Mouse (Mus musculus) layer of hippocampus, postnatal 36 days (tissue): ENCODE measurements around the gene Olfr933. TPM values are rescaled to one million over a fixed set of nuclear protein-coding genes. Genes with fewer than 3 reads are reported as not detected.
A peak's percentile ranks its signal among the peaks of the same experiment; 100 is the strongest.

Source experiments
- DNase-seq, 2 experiments: peaks; one replicate each; pipeline ENCODE4 v3.0.0; 2022
- total RNA-seq, 2 experiments: library from RNA; stranded (reverse); gene quantifications; 2 replicates each; pipeline ENCODE4 v1.2.3; 2021

Olfr933 gene
- total RNA-seq = under 1 TPM in 1 of 2 experiments, not detected in 1; 0.13 TPM

- no peak for DNase-seq
Observed at GRCm38 (mm10) chr9:38972013-38972412, at the start of gene Olfr933. TSS of gene Olfr933 (plus strand) at chr9:38972313.

- DNase-seq = no peak
Observed at GRCm38 (mm10) chr9:38929509-38929908, 42.6 kb upstream of the Olfr933 start, which contains the start of gene Olfr930. TSS of gene Olfr930 (plus strand) at chr9:38929809.

- peak; percentile 11 to 19 for DNase-seq
Observed at GRCm38 (mm10) chr9:38953401-38954123, 18.6 kb upstream of the Olfr933 start.

- DNase-seq = no peak
Observed at GRCm38 (mm10) chr9:38954124-38954416, 18.0 kb upstream of the Olfr933 start.

- no peak for DNase-seq
Observed at GRCm38 (mm10) chr9:38988215-38988614, 16.1 kb downstream of the Olfr933 start, which contains the start of gene Olfr934. TSS of gene Olfr934 (minus strand) at chr9:38988315.

GRCm38 (mm10) chr9:38999583-38999982 is 27.5 kb downstream of the Olfr933 start, which contains the start of gene Olfr935:
TSS of gene Olfr935 (minus strand) at chr9:38999683.
- no peak for DNase-seq

GRCm38 (mm10) chr9:39023277-39023676 is 51.2 kb downstream of the Olfr933 start, which contains the start of gene Olfr146:
TSS of gene Olfr146 (minus strand) at chr9:39023377.
- no peak for DNase-seq

Other genes starting within 250 kb of the Olfr933 start
- under 1 TPM in 1 of 2 experiments, not detected in 1; 0.07 TPM for gene Olfr920, start 220.0 kb upstream of the Olfr933 start, total RNA-seq
- not detected for gene Olfr921, start 199.2 kb upstream of the Olfr933 start, total RNA-seq
- not detected for gene Olfr922, start 157.7 kb upstream of the Olfr933 start, total RNA-seq
- gene Olfr923, start 145.8 kb upstream of the Olfr933 start, total RNA-seq = not detected
- gene Olfr924, start 127.9 kb upstream of the Olfr933 start, total RNA-seq = not detected
- gene Olfr26, start 117.3 kb upstream of the Olfr933 start, total RNA-seq = not detected
- gene Olfr926, start 95.2 kb upstream of the Olfr933 start, total RNA-seq = not detected
- not detected for gene Olfr930, start 42.5 kb upstream of the Olfr933 start, total RNA-seq
- gene Olfr934, start 16.0 kb downstream of the Olfr933 start, total RNA-seq = not detected
- not detected for gene Olfr935, start 27.4 kb downstream of the Olfr933 start, total RNA-seq
- not detected for gene Olfr146, start 51.1 kb downstream of the Olfr933 start, total RNA-seq
- gene Olfr937, start 92.6 kb downstream of the Olfr933 start, total RNA-seq = not detected
- gene Olfr938, start 106.6 kb downstream of the Olfr933 start, total RNA-seq = not detected
- gene Olfr27, start 155.8 kb downstream of the Olfr933 start, total RNA-seq = not detected
- gene Olfr943, start 194.0 kb downstream of the Olfr933 start, total RNA-seq = not detected
- not detected for gene Olfr944, start 229.6 kb downstream of the Olfr933 start, total RNA-seq